Mouse (Mus musculus): ENCODE measurements around the gene Fhod1. TPM values are rescaled to one million over a fixed set of nuclear protein-coding genes. Genes with fewer than 3 reads are reported as not detected.
"Not testable (repeated sequence)": the region's sequence is repeated elsewhere in the genome, so short reads cannot be mapped to it uniquely, and the experiment has no call there.

Fhod1 gene
- polyA plus RNA-seq, 1 experiment from 2014 or later: 3.1 TPM

DNA sequence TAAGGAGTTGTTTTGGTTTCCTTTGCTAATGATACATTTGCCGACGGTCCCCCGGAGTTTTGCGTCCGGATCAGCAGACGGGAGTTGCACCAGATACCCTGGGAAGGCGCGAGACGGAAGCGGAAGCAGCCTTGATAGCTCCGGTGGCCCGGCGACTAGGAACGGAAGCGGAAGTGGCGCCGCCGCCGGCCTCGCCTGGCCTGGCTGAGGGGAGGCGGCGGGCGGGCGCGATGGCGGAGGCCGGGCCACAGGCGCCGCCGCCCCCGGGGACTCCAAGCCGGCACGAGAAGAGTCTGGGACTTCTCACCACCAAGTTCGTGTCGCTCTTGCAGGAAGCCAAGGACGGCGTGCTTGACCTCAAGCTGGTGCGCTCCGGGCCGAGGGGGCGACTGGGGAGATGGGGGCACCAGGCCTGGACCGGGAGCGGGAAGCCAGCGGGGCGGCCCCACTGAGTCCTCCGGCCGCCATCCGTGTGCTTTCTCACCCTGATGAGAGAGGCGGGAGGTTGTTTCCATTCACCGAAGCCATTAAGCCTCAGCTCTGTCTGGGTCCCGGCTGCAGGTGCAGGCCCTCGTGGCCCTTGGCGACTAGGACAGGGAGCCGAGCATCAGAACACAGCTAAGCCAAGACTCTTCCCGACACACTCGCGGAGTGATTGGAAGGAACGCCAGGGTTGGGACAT lies 50.1 kb downstream of the Fhod1 start, which contains the start of gene E2f4:
E2f4 (plus strand) TSS at position 153 of the 682 bp plus-strand sequence.
- H3K27ac ChIP-seq (ENCODE audit: low read depth, low read length): peak within 1 kb of the TSS; percentile 70
- WGBS (ENCODE audit: insufficient replicate concordance): under 1% methylated on average over 57 of the region's 58 CpGs
- peak; percentile 80 for ATAC-seq (replicated peaks; ENCODE audit: insufficient number of reproducible peaks, low FRiP score, low TSS enrichment)

DNA sequence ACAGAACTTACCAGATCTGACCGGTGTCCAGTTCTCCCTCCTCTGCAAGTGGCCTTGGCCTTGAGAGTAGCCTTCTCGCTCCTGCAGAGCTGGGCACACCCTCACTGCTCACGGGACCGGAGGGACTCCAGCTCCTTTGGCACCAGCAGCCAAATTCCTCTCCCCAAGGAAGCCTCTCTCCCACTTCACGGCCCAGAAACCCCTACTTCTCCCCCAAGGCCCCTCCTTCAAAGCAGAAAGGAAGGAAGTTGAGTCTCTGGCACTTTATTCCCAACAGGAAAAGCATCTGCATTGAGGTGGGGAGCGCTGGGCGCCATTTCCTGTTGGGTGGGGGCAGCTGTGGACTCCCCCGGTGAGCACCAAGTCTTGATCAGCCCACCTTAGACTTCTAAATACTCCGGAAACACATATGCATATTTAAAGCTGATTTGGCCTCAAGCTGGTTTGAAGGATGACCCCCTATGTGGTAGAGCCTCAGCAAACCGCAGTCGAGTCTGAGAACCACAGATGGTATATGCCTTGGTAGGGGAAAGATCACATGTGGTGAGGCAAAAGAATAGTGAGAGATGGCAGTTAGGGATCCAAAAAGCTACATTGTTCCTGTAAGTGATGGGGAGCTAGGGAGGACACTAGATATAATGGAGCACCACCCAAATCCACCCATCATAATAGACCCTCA lies 51.7 kb downstream of the Fhod1 start, which contains the start of gene Exoc3l:
Exoc3l (minus strand) TSS at position 207 of the 679 bp plus-strand sequence.
- 45% methylated on average over 11 of the region's 11 CpGs for WGBS (ENCODE audit: insufficient replicate concordance)
- H3K27ac ChIP-seq (ENCODE audit: low read depth, low read length): peak within 1 kb of the TSS; percentile 2; the same call in 1 of the 2 replicates
- no peak for ATAC-seq (replicated peaks; ENCODE audit: insufficient number of reproducible peaks, low FRiP score, low TSS enrichment)

More for the DNA sequence above, 50.1 kb downstream of the Fhod1 start, which contains the start of gene E2f4:
- H3K4me2 ChIP-seq: peak within 1 kb of the TSS; percentile 83
- peaks cover 32% of the 10 kb centered on the region for H3K36me3 ChIP-seq (ENCODE audit: control insufficient read depth, insufficient read depth, low read length)
- H3K9ac ChIP-seq (ENCODE audit: low read depth, low read length): peak within 1 kb of the TSS; percentile 96
- peaks cover 13% of the 10 kb centered on the region for H3K4me1 ChIP-seq (ENCODE audit: control insufficient read depth, insufficient read depth, low read length)
- H3K27me3 ChIP-seq (ENCODE audit: control insufficient read depth, insufficient read depth, low read length): peaks cover 5% of the 10 kb centered on the region; the same call in 1 of the 2 replicates
- H3K9me3 ChIP-seq (replicated peaks; ENCODE audit: control insufficient read depth, low read length): no peaks in the 10 kb centered on the region
- H3K4me3 ChIP-seq (ENCODE audit: low read depth, low read length): peak within 1 kb of the TSS; percentile 96

GRCm38 (mm10) chr8:105295256-105295655 lies 52.5 kb downstream of the Fhod1 start:
- Histone ChIP-seq H3K36me3 (ENCODE audit: control insufficient read depth, insufficient read depth, low read length) (peaks cover 10% of the 10 kb centered on the region), H3K9ac (ENCODE audit: low read depth, low read length) (peak overlapping the region; percentile 44; the same call in 1 of the 2 replicates), H3K27ac (ENCODE audit: low read depth, low read length) (peak overlapping the region; percentile 2; the same call in 1 of the 2 replicates), H3K27me3 (ENCODE audit: control insufficient read depth, insufficient read depth, low read length) (peaks cover 11% of the 10 kb centered on the region), H3K4me3 (ENCODE audit: low read depth, low read length) (peak overlapping the region; percentile 20), H3K9me3 (replicated peaks; ENCODE audit: control insufficient read depth, low read length) (no peaks in the 10 kb centered on the region), H3K4me2 (peak overlapping the region; percentile 28), H3K4me1 (ENCODE audit: control insufficient read depth, insufficient read depth, low read length) (peaks cover 20% of the 10 kb centered on the region)
- 60% methylated on average over 11 of the region's 11 CpGs for WGBS (ENCODE audit: insufficient replicate concordance)
- no peak for ATAC-seq (replicated peaks; ENCODE audit: insufficient number of reproducible peaks, low FRiP score, low TSS enrichment)

More for the DNA sequence above, 51.7 kb downstream of the Fhod1 start, which contains the start of gene Exoc3l:
- H3K4me1 ChIP-seq (ENCODE audit: control insufficient read depth, insufficient read depth, low read length): peaks cover 13% of the 10 kb centered on the region
- peak within 1 kb of the TSS; percentile 96 for H3K9ac ChIP-seq (ENCODE audit: low read depth, low read length)
- H3K4me3 ChIP-seq (ENCODE audit: low read depth, low read length): peak within 1 kb of the TSS; percentile 96
- H3K27me3 ChIP-seq (ENCODE audit: control insufficient read depth, insufficient read depth, low read length): peaks cover 5% of the 10 kb centered on the region; the same call in 1 of the 2 replicates
- peaks cover 18% of the 10 kb centered on the region for H3K36me3 ChIP-seq (ENCODE audit: control insufficient read depth, insufficient read depth, low read length)
- H3K4me2 ChIP-seq: peak within 1 kb of the TSS; percentile 83
- H3K9me3 ChIP-seq (replicated peaks; ENCODE audit: control insufficient read depth, low read length): no peaks in the 10 kb centered on the region

- Histone ChIP-seq H3K36me3 (ENCODE audit: control insufficient read depth, insufficient read depth, low read length) (peaks cover 6% of the 10 kb centered on the region; the same call in 1 of the 2 replicates), H3K9me3 (replicated peaks; ENCODE audit: control insufficient read depth, low read length) (no peaks in the 10 kb centered on the region), H3K27ac (ENCODE audit: low read depth, low read length) (no peak overlapping the region; the same call in 1 of the 2 replicates), H3K4me2 (peak overlapping the region; percentile 28), H3K9ac (ENCODE audit: low read depth, low read length) (no peak overlapping the region), H3K27me3 (ENCODE audit: control insufficient read depth, insufficient read depth, low read length) (peaks cover 15% of the 10 kb centered on the region), H3K4me1 (ENCODE audit: control insufficient read depth, insufficient read depth, low read length) (peaks cover 24% of the 10 kb centered on the region), H3K4me3 (ENCODE audit: low read depth, low read length) (no peak overlapping the region)
- no peak for ATAC-seq (replicated peaks; ENCODE audit: insufficient number of reproducible peaks, low FRiP score, low TSS enrichment)
- WGBS (ENCODE audit: insufficient replicate concordance): 64% methylated on average over 9 of the region's 9 CpGs
Observed at GRCm38 (mm10) chr8:105294776-105295175, 53.0 kb downstream of the Fhod1 start.

DNA sequence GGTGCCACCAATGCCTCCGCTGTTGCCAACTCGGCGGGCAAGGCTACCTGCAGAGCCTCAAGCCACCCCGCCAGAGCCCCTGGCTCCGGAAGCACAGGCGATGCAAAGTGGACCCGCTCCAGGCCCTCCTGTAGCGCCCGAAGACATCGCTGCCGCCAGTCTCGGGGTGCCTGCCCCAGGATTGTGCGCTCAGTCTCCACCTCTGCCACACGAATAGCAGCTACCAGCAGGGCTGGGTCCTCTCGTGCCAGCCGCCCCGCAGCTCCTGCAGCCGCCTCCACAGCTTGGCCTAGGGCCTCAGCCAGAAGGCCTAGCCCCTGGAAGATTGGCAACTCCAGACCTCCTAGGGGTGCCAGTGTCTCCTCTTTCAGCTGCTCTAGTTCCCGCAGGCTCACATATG lies 54.3 kb downstream of the Fhod1 start:
- H3K4me2 ChIP-seq: no peak overlapping the region
- WGBS (ENCODE audit: insufficient replicate concordance): 48% methylated on average over 19 of the region's 19 CpGs
- H3K9me3 ChIP-seq (replicated peaks; ENCODE audit: control insufficient read depth, low read length): no peaks in the 10 kb centered on the region
- no peaks in the 10 kb centered on the region for H3K36me3 ChIP-seq (ENCODE audit: control insufficient read depth, insufficient read depth, low read length)
- H3K9ac ChIP-seq (ENCODE audit: low read depth, low read length): no peak overlapping the region
- H3K4me3 ChIP-seq (ENCODE audit: low read depth, low read length): no peak overlapping the region
- H3K27me3 ChIP-seq (ENCODE audit: control insufficient read depth, insufficient read depth, low read length): peaks cover 16% of the 10 kb centered on the region
- H3K4me1 ChIP-seq (ENCODE audit: control insufficient read depth, insufficient read depth, low read length): peaks cover 26% of the 10 kb centered on the region
- no peak overlapping the region for H3K27ac ChIP-seq (ENCODE audit: low read depth, low read length)
- no peak for ATAC-seq (replicated peaks; ENCODE audit: insufficient number of reproducible peaks, low FRiP score, low TSS enrichment)

- no peak overlapping the region for H3K4me3 ChIP-seq (ENCODE audit: low read depth, low read length)
- H3K4me2 ChIP-seq: no peak overlapping the region
- ATAC-seq (replicated peaks; ENCODE audit: insufficient number of reproducible peaks, low FRiP score, low TSS enrichment): no peak
- peaks cover 26% of the 10 kb centered on the region for H3K4me1 ChIP-seq (ENCODE audit: control insufficient read depth, insufficient read depth, low read length)
- no peak overlapping the region for H3K27ac ChIP-seq (ENCODE audit: low read depth, low read length)
- H3K36me3 ChIP-seq (ENCODE audit: control insufficient read depth, insufficient read depth, low read length): no peaks in the 10 kb centered on the region
- H3K9me3 ChIP-seq (replicated peaks; ENCODE audit: control insufficient read depth, low read length): no peaks in the 10 kb centered on the region
- WGBS (ENCODE audit: insufficient replicate concordance): 68% methylated on average over 7 of the region's 7 CpGs
- no peak overlapping the region for H3K9ac ChIP-seq (ENCODE audit: low read depth, low read length)
- H3K27me3 ChIP-seq (ENCODE audit: control insufficient read depth, insufficient read depth, low read length): peaks cover 16% of the 10 kb centered on the region
Observed at GRCm38 (mm10) chr8:105292471-105292870, 55.3 kb downstream of the Fhod1 start.

DNA sequence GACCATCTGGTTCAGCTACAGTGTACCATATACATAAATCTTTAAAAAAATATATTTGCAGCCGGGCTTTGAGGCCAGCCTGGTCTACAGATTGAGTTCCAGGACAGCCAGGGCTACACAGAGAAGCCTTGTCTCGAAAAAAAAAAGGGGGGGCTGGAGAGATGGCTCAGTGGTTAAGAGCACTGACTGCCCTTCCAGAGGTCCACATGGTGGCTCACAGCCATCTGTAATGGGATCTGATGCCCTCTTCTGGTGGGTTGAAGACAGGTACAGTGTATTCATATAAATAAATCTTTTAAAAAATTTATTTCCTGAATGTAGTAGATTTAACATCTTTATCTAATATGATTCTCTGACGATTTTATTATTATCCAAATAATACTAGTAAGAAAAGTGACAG lies 56.0 kb downstream of the Fhod1 start:
- not testable (repeated sequence) for H3K4me2 ChIP-seq; ATAC-seq (replicated peaks; ENCODE audit: insufficient number of reproducible peaks, low FRiP score, low TSS enrichment); H3K27ac ChIP-seq (ENCODE audit: low read depth, low read length); H3K9me3 ChIP-seq (replicated peaks; ENCODE audit: control insufficient read depth, low read length); H3K9ac ChIP-seq (ENCODE audit: low read depth, low read length); H3K36me3 ChIP-seq (ENCODE audit: control insufficient read depth, insufficient read depth, low read length); H3K4me3 ChIP-seq (ENCODE audit: low read depth, low read length)
- WGBS (ENCODE audit: insufficient replicate concordance): 62% methylated on average over 3 of the region's 3 CpGs
- Histone ChIP-seq H3K27me3 (ENCODE audit: control insufficient read depth, insufficient read depth, low read length) (peaks cover 16% of the 10 kb centered on the region), H3K4me1 (ENCODE audit: control insufficient read depth, insufficient read depth, low read length) (peaks cover 23% of the 10 kb centered on the region)

DNA sequence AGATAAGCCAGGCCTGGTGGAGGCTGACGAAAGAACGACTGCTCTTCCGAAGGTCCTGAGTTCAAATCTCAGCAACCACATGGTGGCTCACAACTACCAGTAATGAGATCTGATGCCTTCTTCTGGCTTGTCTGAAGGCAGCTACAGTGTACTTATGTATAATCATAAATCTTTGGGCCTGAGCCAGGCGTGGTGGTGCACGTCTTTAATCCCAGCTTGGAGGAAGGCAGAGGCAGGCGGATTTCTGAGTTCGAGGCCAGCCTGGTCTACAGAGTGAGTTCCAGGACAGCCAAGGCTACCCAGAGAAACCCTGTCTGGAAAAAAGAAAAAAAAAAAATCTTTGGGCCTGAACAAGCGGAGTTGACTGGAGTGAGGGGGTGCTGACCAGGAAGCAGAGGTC lies 56.4 kb downstream of the Fhod1 start:
- H3K4me2 ChIP-seq; H3K27ac ChIP-seq (ENCODE audit: low read depth, low read length); H3K9me3 ChIP-seq (replicated peaks; ENCODE audit: control insufficient read depth, low read length); H3K36me3 ChIP-seq (ENCODE audit: control insufficient read depth, insufficient read depth, low read length); ATAC-seq (replicated peaks; ENCODE audit: insufficient number of reproducible peaks, low FRiP score, low TSS enrichment); H3K9ac ChIP-seq (ENCODE audit: low read depth, low read length); H3K4me3 ChIP-seq (ENCODE audit: low read depth, low read length): not testable (repeated sequence)
- 75% methylated on average over 8 of the region's 8 CpGs for WGBS (ENCODE audit: insufficient replicate concordance)
- H3K4me1 ChIP-seq (ENCODE audit: control insufficient read depth, insufficient read depth, low read length): peaks cover 20% of the 10 kb centered on the region
- peaks cover 16% of the 10 kb centered on the region for H3K27me3 ChIP-seq (ENCODE audit: control insufficient read depth, insufficient read depth, low read length)

All from heart, embryonic 11.5 days (tissue).